Mouse (Mus musculus) liver, adult (tissue): ENCODE measurements around the gene Syndig1.

Experiments
- GATA4 ChIP-seq: IDR thresholded peaks from 2 replicates; pipeline ENCODE4 v1.6.1; 2014; ENCODE audit warnings: mild to moderate bottlenecking, low read length; ENCODE audit not compliant: insufficient replicate concordance

Gene Syndig1

GRCm38 (mm10) chr2:149828911-149829310 is at the start of gene Syndig1:
TSS of gene Syndig1 (plus strand) at chr2:149829211.
- no peak for TF ChIP-seq GATA4

- TF ChIP-seq GATA4: no peak
Measured at GRCm38 (mm10) chr2:149798613-149799012, 30.4 kb upstream of the Syndig1 start.

- TF ChIP-seq GATA4: no peak
Measured at GRCm38 (mm10) chr2:149804599-149805140, 24.3 kb upstream of the Syndig1 start.

DNA sequence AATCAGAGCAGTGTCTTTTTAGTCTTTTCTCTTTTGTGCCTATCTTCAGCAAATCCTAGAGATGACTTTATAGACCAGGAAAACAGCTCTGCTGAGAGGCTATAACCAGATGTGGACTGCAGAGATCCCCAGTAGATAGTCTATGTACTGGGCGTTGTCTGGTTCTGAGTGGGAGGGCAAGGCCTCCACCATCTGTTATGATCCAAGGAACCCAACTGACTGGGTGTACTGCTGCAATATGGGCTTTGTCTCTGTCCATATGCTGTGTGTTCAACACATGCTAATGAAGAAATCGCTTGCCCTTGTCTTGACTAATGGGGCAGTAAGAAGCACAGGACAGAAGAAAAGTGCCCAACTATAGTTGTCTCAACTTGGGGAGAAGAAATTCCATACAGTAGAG is 23.8 kb upstream of the Syndig1 start:
- no peak for TF ChIP-seq GATA4

DNA sequence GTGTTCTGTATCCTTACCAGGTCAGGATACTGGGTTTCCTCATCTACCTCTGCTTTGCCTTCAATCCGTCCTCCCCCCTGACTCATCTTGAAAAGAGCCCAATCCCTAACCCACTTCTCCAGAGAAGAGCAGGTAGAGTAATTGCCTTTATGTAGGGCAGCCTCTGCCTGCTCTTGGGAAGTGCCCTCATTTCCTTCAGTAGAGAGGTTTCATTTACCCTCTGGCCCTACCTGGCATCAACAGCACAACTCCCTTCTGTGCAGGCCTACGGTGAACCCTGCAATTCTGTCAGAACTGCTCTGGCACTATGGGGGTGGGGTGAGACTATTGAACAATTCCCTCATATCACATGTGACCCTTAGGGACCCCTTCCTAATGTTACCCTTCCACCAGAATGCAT is 16.1 kb upstream of the Syndig1 start:
- TF ChIP-seq GATA4: no peak

- no peak for TF ChIP-seq GATA4
Measured at GRCm38 (mm10) chr2:149818395-149818794, 10.6 kb upstream of the Syndig1 start.

- TF ChIP-seq GATA4: no peak
Measured at GRCm38 (mm10) chr2:149819751-149820150, 9.3 kb upstream of the Syndig1 start.

DNA sequence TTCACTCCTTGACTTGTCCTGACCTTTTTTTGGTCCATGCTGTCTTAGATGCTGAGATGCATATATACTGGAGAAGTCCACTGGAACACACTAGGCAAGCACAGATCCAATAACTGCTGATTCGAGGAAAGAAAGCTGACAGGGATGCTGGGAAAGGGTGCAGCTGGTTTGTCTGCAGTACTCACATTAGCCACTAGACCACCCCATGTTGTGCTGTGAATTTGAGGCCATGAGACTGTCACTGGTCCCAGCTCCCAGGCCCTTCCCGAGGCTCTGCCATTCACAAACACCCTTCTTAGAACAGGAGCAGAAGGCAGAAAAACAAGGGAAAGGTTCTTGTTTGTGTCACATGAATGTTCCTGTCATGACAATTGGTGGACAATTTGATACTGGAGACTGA is 8.8 kb upstream of the Syndig1 start:
- TF ChIP-seq GATA4: no peak

DNA sequence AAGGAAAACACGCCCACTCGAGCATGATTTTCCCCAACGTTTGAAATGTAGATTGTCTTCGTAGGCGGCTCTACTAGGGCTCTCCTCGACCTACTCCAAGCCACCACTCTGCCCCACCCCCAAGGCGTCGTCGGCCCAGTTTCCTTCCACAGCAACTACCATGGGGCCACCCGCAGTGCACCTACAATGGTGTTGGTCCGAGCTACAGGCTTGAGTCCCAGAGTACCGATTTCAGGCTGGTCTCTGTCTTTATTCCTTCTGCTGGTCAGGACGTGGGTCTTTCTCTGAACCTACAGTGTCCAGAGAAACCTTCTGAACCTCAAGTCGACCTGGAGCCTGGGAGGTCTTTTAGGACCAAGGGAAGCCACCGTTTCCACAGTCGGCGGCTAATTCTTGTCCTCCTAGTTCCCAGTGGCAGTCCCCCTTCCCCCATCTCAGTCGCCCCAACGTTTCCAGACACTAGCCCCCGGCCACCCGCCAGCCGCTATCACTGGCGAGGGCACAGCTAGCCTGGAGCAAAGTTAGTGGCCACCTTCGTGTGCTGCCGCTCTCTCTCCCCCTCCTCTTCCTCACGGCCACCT is 1.0 kb downstream of the Syndig1 start:
- TF ChIP-seq GATA4: no peak

DNA sequence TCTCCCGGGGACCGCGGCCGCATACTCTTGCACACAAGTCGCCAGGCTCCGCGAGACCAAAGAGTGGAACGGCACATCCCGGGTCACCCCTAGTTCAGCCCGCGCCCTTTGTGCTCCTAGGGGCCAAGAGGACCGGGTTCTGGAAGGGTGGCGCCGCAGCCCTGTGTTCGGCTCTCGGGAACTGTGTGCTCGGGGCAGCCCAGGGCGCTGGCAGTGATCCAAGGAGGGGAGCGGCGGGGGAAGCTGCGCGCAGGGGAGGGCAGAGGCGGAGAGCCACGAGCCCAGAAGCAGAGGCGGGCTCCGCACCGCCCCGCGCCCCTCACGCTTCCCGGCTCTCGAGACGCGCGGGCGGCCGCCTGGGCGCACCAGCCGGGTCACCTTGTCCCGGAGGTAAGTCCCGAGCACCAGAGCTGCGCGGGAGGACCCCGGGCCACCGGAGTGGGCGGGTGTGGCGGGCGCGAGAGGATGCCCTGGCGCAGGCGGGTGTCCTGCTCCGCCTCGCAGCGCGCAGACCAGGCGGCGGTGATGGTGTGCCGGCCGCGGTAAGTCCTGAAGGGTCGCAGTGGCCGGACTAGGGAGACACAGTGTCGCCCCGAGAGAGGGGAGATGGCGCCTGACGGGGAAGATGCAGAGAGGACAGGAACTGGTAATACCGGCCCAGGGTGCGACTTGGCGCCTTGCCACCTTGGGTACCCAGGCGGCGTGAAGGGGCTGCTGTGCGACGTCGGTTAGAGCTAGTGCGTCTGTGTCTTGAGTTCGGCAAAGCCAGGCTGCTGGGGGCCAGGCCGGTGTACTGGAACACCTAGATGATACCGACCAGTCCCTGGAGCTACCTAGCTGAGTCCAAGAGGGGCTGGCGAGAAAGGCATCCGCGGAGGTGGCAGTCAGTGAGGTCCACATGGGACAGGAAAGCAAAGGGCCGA is 1.8 kb downstream of the Syndig1 start, which contains the start of gene C530025M09Rik:
Gene C530025M09Rik (minus strand): TSS at position 678 of the 923 bp plus-strand sequence.
- no peak for TF ChIP-seq GATA4

DNA sequence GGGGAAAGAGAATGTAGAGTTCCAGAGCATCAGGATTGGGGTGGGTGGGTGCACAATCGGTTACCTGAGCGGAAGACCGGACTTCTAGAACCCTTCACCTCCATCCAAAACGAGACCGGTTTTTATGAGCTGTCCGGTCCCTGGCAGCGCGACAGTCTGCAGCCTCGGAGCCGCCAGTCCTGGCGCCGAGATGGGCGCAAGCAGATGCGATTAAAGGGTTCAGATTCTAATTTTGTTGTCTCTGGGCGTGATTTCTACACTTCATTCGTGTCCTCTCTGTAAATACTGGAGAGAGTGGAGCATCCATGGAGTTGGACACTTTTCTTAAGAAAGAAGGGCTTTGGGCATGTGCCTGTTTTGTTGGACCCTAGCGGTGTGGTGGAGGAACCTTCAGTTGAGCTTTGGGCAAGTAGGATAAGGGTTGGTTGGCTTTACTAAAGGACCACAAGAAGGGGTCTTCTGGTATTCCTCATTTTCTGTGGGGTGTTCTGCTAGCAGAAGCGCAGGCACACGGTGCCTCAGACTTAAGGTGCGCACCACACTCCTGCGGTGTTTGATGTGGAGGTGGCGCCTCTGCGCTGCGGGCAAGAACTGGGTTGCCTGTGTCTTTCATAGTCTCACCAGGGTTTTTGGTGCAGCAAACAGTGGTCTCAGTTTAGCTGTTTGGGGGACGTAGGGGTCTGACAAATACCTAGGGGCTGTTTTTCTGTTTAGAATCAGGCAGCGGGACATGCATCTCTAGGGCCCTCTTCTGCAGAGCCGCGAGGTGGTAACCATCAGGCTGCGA is 2.6 kb downstream of the Syndig1 start:
- no peak for TF ChIP-seq GATA4

GRCm38 (mm10) chr2:149832301-149832700 is 3.3 kb downstream of the Syndig1 start:
- TF ChIP-seq GATA4: no peak

- no peak for TF ChIP-seq GATA4
Measured at GRCm38 (mm10) chr2:149835091-149835490, 6.1 kb downstream of the Syndig1 start.

DNA sequence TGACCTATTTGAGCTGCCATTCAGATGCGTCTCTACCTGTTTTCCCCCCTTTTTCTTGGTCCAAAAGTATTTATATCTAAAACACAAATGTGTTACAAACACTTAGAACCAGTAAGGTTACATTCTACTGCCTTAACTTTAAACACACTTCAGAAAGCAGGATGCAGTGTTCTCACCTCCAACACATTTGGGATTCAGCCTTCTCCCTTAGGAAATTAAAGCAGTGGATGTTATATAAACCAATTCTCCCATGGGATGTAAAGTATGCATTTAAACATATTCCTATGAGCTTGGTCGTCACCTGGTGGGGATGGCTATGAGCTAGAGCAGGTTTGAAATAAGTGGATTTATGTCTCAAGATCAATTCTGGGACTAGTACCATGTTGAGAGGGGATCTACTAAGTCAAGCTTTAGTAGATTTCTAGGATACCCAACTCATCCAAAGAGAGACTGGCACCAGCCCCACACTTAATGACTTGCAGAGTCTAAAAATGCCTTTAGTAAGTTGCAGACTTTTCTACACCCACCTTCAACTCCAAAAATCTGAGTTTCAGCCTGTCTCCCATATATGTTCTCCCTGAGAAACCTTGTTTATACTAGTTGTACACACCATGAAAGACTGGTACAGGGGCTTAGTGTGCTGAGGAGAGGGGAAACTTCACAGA is 7.6 kb downstream of the Syndig1 start:
- no peak for TF ChIP-seq GATA4

GRCm38 (mm10) chr2:149839666-149840065 is 10.7 kb downstream of the Syndig1 start:
- no peak for TF ChIP-seq GATA4
